Mouse (Mus musculus) cerebellum, postnatal 36 days (tissue): ENCODE results near the gene Ntm.
A peak's percentile ranks its signal among the peaks of the same experiment; 100 is the strongest.

Experiments
- DNase-seq, 2 experiments: peaks; one replicate each; pipeline ENCODE4 v3.0.0; 2021 to 2022; ENCODE audit warnings: mixed read lengths in 2 of 2

The Ntm gene

GRCm38 (mm10) chr9:29881614-29882013 lies 81.3 kb downstream of the Ntm start:
- DNase-seq = no peak

GRCm38 (mm10) chr9:29877583-29877982 lies 85.4 kb downstream of the Ntm start:
- DNase-seq = no peak

- DNase-seq = no peak
Observed at GRCm38 (mm10) chr9:29867746-29868145, 95.2 kb downstream of the Ntm start.

GRCm38 (mm10) chr9:29866824-29867223 lies 96.1 kb downstream of the Ntm start:
- DNase-seq = no peak

GRCm38 (mm10) chr9:29866101-29866500 lies 96.8 kb downstream of the Ntm start:
- no peak for DNase-seq

- DNase-seq = no peak
Observed at GRCm38 (mm10) chr9:29865502-29865901, 97.4 kb downstream of the Ntm start.

GRCm38 (mm10) chr9:29864886-29865285 lies 98.1 kb downstream of the Ntm start:
- DNase-seq = peak; percentile 72

- DNase-seq = no peak
Observed at GRCm38 (mm10) chr9:29862408-29862807, 100.5 kb downstream of the Ntm start.

- DNase-seq = no peak
Observed at GRCm38 (mm10) chr9:29859256-29860048, 103.5 kb downstream of the Ntm start.

GRCm38 (mm10) chr9:29848735-29849455 lies 114.0 kb downstream of the Ntm start:
- no peak for DNase-seq

GRCm38 (mm10) chr9:29837344-29837743 lies 125.6 kb downstream of the Ntm start:
- DNase-seq = no peak

GRCm38 (mm10) chr9:29834911-29835310 lies 128.0 kb downstream of the Ntm start:
- DNase-seq = peak; percentile 66 to 67

GRCm38 (mm10) chr9:29833781-29834180 lies 129.2 kb downstream of the Ntm start:
- DNase-seq = no peak

- no peak for DNase-seq
Observed at GRCm38 (mm10) chr9:29827240-29827660, 135.7 kb downstream of the Ntm start.

- no peak for DNase-seq
Observed at GRCm38 (mm10) chr9:29825236-29825635, 137.7 kb downstream of the Ntm start.

- DNase-seq = peak; percentile 80 to 81
Observed at GRCm38 (mm10) chr9:29823716-29824115, 139.2 kb downstream of the Ntm start.

- DNase-seq = no peak
Observed at GRCm38 (mm10) chr9:29812685-29813084, 150.3 kb downstream of the Ntm start.

GRCm38 (mm10) chr9:29806790-29807189 lies 156.2 kb downstream of the Ntm start:
- no peak for DNase-seq

- no peak for DNase-seq
Observed at GRCm38 (mm10) chr9:29804483-29804882, 158.5 kb downstream of the Ntm start.

GRCm38 (mm10) chr9:29803738-29804285 lies 159.1 kb downstream of the Ntm start:
- DNase-seq = no peak

- no peak for DNase-seq
Observed at GRCm38 (mm10) chr9:29802990-29803737, 159.8 kb downstream of the Ntm start.

- no peak for DNase-seq
Observed at GRCm38 (mm10) chr9:29802071-29802705, 160.8 kb downstream of the Ntm start.

- no peak for DNase-seq
Observed at GRCm38 (mm10) chr9:29796281-29796680, 166.7 kb downstream of the Ntm start.
